Mouse (Mus musculus) limb, embryonic 14.5 days (tissue): ENCODE measurements around the gene Arhgef15. TPM values are rescaled to one million over a fixed set of nuclear protein-coding genes. Genes with fewer than 3 reads are reported as not detected.

Experiments used
- ATAC-seq: fragments of 200-750 bp; cut with Nextera tagmentation; 2 replicates; pipeline ENCODE4 v1.8.0; 2017; ENCODE audit warnings: low read depth, moderate number of reproducible peaks, moderate TSS enrichment; ENCODE audit not compliant: low FRiP score
- DNase-seq: peaks from one replicate; pipeline ENCODE4 v3.0.0-alpha.2; 2015; ENCODE audit warnings: low spot score
- H3K27ac ChIP-seq: fragments of 300-500 bp; sonication (generic); replicated peaks from 2 replicates; pipeline ENCODE4 v1.5.1; 2014; ENCODE audit warnings: low read depth, mild to moderate bottlenecking, low read length, moderate library complexity, mixed read lengths
- H3K27me3 ChIP-seq: fragments of 300-500 bp; sonication (generic); 2 replicates; pipeline ENCODE4 v1.6.1; 2014; ENCODE audit warnings: low read length, mixed read lengths; ENCODE audit not compliant: control insufficient read depth, insufficient read depth
- H3K36me3 ChIP-seq: fragments of 300-500 bp; sonication (generic); 2 replicates; pipeline ENCODE4 v1.6.1; 2014; ENCODE audit warnings: mild to moderate bottlenecking, low read length, moderate library complexity, mixed read lengths; ENCODE audit not compliant: control insufficient read depth, insufficient read depth
- H3K4me1 ChIP-seq: fragments of 300-500 bp; sonication (generic); 2 replicates; pipeline ENCODE4 v1.6.1; 2014; ENCODE audit warnings: antibody characterized with exemption, low read length, mixed read lengths; ENCODE audit not compliant: control insufficient read depth, insufficient read depth
- H3K4me2 ChIP-seq: fragments of 300-500 bp; sonication (generic); replicated peaks from 2 replicates; pipeline ENCODE4 v1.6.1; 2014; ENCODE audit warnings: low read depth, mild to moderate bottlenecking, low read length, moderate library complexity; ENCODE audit not compliant: severe bottlenecking
- H3K4me3 ChIP-seq: fragments of 300-500 bp; sonication (generic); replicated peaks from 2 replicates; pipeline ENCODE4 v1.5.1; 2014; ENCODE audit warnings: low read length
- H3K9ac ChIP-seq: fragments of 300-500 bp; sonication (generic); 2 replicates; pipeline ENCODE4 v1.6.1; 2014; ENCODE audit warnings: mild to moderate bottlenecking, low read depth, low read length, moderate library complexity; ENCODE audit not compliant: severe bottlenecking
- H3K9me3 ChIP-seq: fragments of 300-500 bp; sonication (generic); 2 replicates; pipeline ENCODE4 v1.6.1; 2016; ENCODE audit warnings: low read length; ENCODE audit not compliant: control insufficient read depth
- POLR2A ChIP-seq: fragments of 200-500 bp; IDR thresholded peaks from 2 replicates; pipeline ENCODE4 v1.8.0; 2012; ENCODE audit warnings: inconsistent platforms, mild to moderate bottlenecking, moderate library complexity, borderline replicate concordance; ENCODE audit not compliant: insufficient read depth, insufficient read length; ENCODE audit errors: extremely low read depth
- WGBS: fragments of 180-500 bp; shearing (Covaris S2); extraction: QIAGEN DNeasy Blood & Tissue Kit; methylation state at CpG from one replicate; pipeline ENCODE4 v1.1.7; 2014; 5-methylcytosine and 5-hydroxymethylcytosine counted together
- polyA plus RNA-seq, 2 experiments: library from polyadenylated mRNA; depleted of rRNA in 1 of 2; stranded (reverse) in 1 of 2; unstranded in 1 of 2; fragments of >200 nt; fragmentation: Nextera tagmentation in 1 of 2; extraction: Ambion mirVana in 1 of 2; gene quantifications; 2 replicates each; pipeline versions ENCODE4 v1.2.1 to v1.2.3; 2012 to 2014

Arhgef15 gene
- polyA plus RNA-seq, 2 experiments: 5.3 to 12.3 TPM

GRCm38 (mm10) chr11:68907251-68907650 lies 50.0 kb downstream of the Arhgef15 start:
- WGBS: 80% methylated on average over 3 of the region's 3 CpGs

GRCm38 (mm10) chr11:68906461-68906790 lies 50.9 kb downstream of the Arhgef15 start:
- TF ChIP-seq POLR2A: no peak
- Histone ChIP-seq H3K9me3 (no peaks in the 10 kb centered on the region), H3K27me3 (no peaks in the 10 kb centered on the region), H3K4me1 (peaks cover 4% of the 10 kb centered on the region; the same call in 1 of the 2 replicates), H3K4me3 (no peak overlapping the region), H3K27ac (no peak overlapping the region), H3K9ac (no peak overlapping the region), H3K36me3 (peaks cover 39% of the 10 kb centered on the region), H3K4me2 (no peak overlapping the region)
- 60% methylated on average over 4 of the region's 4 CpGs for WGBS
- ATAC-seq (peak; percentile 39), DNase-seq (peak; percentile 90)

More at GRCm38 (mm10) chr11:68907251-68907650, 50.0 kb downstream of the Arhgef15 start:
- Histone ChIP-seq H3K9me3 (no peaks in the 10 kb centered on the region), H3K4me1 (peaks cover 7% of the 10 kb centered on the region; the same call in 1 of the 2 replicates), H3K27ac (no peak overlapping the region), H3K9ac (no peak overlapping the region), H3K27me3 (no peaks in the 10 kb centered on the region), H3K4me2 (no peak overlapping the region), H3K4me3 (no peak overlapping the region), H3K36me3 (peaks cover 39% of the 10 kb centered on the region)
- ATAC-seq (no peak), DNase-seq (no peak)
- TF ChIP-seq POLR2A: no peak

GRCm38 (mm10) chr11:68905665-68906460 lies 51.4 kb downstream of the Arhgef15 start:
- WGBS: 82% methylated on average over 9 of the region's 9 CpGs
- no peak for TF ChIP-seq POLR2A
- Histone ChIP-seq H3K4me3 (no peak overlapping the region), H3K9ac (no peak overlapping the region), H3K27me3 (no peaks in the 10 kb centered on the region), H3K4me2 (no peak overlapping the region), H3K4me1 (peaks cover 4% of the 10 kb centered on the region; the same call in 1 of the 2 replicates), H3K36me3 (peaks cover 39% of the 10 kb centered on the region), H3K27ac (0 out of 2 replicates have a peak overlapping the region, but pooled peaks have one; percentile 33), H3K9me3 (no peaks in the 10 kb centered on the region)
- no peak for DNase-seq
- no peak for ATAC-seq

GRCm38 (mm10) chr11:68905138-68905531 lies 52.1 kb downstream of the Arhgef15 start:
- no peak overlapping the region for H3K4me3 ChIP-seq
- H3K9me3 ChIP-seq: no peaks in the 10 kb centered on the region
- peaks cover 39% of the 10 kb centered on the region for H3K36me3 ChIP-seq
- 85% methylated on average over 3 of the region's 3 CpGs for WGBS
- no peak overlapping the region for H3K4me2 ChIP-seq
- no peak overlapping the region for H3K9ac ChIP-seq
- H3K4me1 ChIP-seq: peaks cover 4% of the 10 kb centered on the region; the same call in 1 of the 2 replicates
- H3K27me3 ChIP-seq: no peaks in the 10 kb centered on the region
- 0 out of 2 replicates have a peak overlapping the region, but pooled peaks have one; percentile 33 for H3K27ac ChIP-seq
- no peak for ATAC-seq
- no peak for DNase-seq
- no peak for TF ChIP-seq POLR2A

GRCm38 (mm10) chr11:68904375-68905137 lies 52.7 kb downstream of the Arhgef15 start:
- H3K9ac ChIP-seq: no peak overlapping the region
- peaks cover 39% of the 10 kb centered on the region for H3K36me3 ChIP-seq
- no peak overlapping the region for H3K4me3 ChIP-seq
- H3K9me3 ChIP-seq: no peaks in the 10 kb centered on the region
- H3K4me1 ChIP-seq: peaks cover 4% of the 10 kb centered on the region; the same call in 1 of the 2 replicates
- TF ChIP-seq POLR2A: no peak
- ATAC-seq: peak; percentile 21; the same call in 1 of the 2 replicates
- DNase-seq: peak; percentile 88
- WGBS: 80% methylated on average over 8 of the region's 8 CpGs
- H3K27ac ChIP-seq: 0 out of 2 replicates have a peak overlapping the region, but pooled peaks have one; percentile 33
- H3K27me3 ChIP-seq: no peaks in the 10 kb centered on the region
- H3K4me2 ChIP-seq: no peak overlapping the region
